Mouse (Mus musculus) hindbrain, embryonic 16.5 days (tissue): ENCODE data around the gene Aco2. TPM values are rescaled to one million over a fixed set of nuclear protein-coding genes. Genes with fewer than 3 reads are reported as not detected.

ENCODE experiments used
- ATAC-seq: fragments of 200-750 bp; cut with Nextera tagmentation; 2 replicates; pipeline ENCODE4 v1.8.0; 2017; ENCODE audit warnings: moderate TSS enrichment, moderate library complexity
- H3K27ac ChIP-seq: fragments of 300-500 bp; sonication (generic); 2 replicates; pipeline ENCODE4 v1.5.1; 2014; ENCODE audit warnings: low read depth, mild to moderate bottlenecking, control low read depth, low read length, moderate library complexity
- H3K27me3 ChIP-seq: fragments of 300-500 bp; sonication (generic); replicated peaks from 2 replicates; pipeline ENCODE4 v1.6.1; 2014; ENCODE audit warnings: low read length; ENCODE audit not compliant: control insufficient read depth, insufficient read depth
- H3K36me3 ChIP-seq: fragments of 300-500 bp; sonication (generic); 2 replicates; pipeline ENCODE4 v1.6.1; 2014; ENCODE audit warnings: mild to moderate bottlenecking, low read length, moderate library complexity, mixed read lengths; ENCODE audit not compliant: control insufficient read depth, insufficient read depth
- H3K4me1 ChIP-seq: fragments of 300-500 bp; sonication (generic); 2 replicates; pipeline ENCODE4 v1.6.1; 2014; ENCODE audit warnings: low read depth, low read length; ENCODE audit not compliant: control insufficient read depth, insufficient read depth
- H3K4me2 ChIP-seq: fragments of 300-500 bp; sonication (generic); 2 replicates; pipeline ENCODE4 v1.6.1; 2014; ENCODE audit warnings: mild to moderate bottlenecking, low read length, control low read depth, moderate library complexity
- H3K4me3 ChIP-seq: fragments of 300-500 bp; sonication (generic); 2 replicates; pipeline ENCODE4 v1.5.1; 2014; ENCODE audit warnings: mild to moderate bottlenecking, low read length, control low read depth, moderate library complexity
- H3K9ac ChIP-seq: fragments of 300-500 bp; sonication (generic); 2 replicates; pipeline ENCODE4 v1.6.1; 2014; ENCODE audit warnings: low read depth, mild to moderate bottlenecking, control low read depth, low read length, moderate library complexity
- H3K9me3 ChIP-seq: fragments of 300-500 bp; sonication (generic); 2 replicates; pipeline ENCODE4 v1.6.1; 2014; ENCODE audit warnings: mild to moderate bottlenecking, low read length, moderate library complexity; ENCODE audit not compliant: control insufficient read depth
- WGBS: fragments of 180-500 bp; shearing (Covaris S2); extraction: QIAGEN DNeasy Blood & Tissue Kit; methylation state at CpG from one replicate; pipeline ENCODE4 v1.1.7; 2014; 5-methylcytosine and 5-hydroxymethylcytosine counted together
- polyA plus RNA-seq: library from polyadenylated mRNA; unstranded; fragments of >200 nt; fragmentation: Nextera tagmentation; extraction: Ambion mirVana; gene quantifications from 2 replicates; pipeline ENCODE4 v1.2.1, GENCODE M21; 2015

Aco2 gene
- polyA plus RNA-seq, 1 experiment from 2014 or later, result 346 TPM

DNA sequence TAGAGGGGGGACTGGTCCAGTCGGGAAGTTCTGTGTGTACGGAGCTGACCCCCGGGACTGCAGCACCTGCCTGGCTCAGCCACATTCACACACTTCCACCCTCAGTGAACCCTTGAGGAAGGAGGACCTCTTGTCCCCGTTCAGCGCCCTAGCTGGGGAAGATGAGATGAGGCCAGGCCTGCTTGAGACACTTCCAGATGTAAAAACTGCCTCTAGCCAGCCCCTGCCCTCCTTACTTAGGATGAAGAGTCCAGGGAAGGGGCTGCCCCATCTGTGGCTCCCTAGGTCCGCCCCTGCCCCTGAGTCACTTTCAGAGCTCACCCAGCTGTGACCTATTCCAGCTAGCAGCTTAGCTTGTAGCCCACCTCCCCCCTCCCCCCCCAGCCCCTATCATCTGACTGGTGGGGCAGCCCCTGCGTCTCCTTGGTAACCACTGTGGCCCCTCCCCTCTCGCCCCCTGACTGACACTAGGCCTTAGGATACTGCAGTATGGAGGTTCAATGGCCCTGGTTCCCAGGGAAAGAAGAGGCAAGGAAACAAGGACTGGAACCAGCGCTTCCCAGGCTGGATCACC lies 71.2 kb downstream of the Aco2 start:
- no peak overlapping the region for H3K4me2 ChIP-seq
- 6% methylated on average over 9 of the region's 9 CpGs for WGBS
- H3K9ac ChIP-seq, result no peak overlapping the region
- H3K27ac ChIP-seq, result no peak overlapping the region
- H3K27me3 ChIP-seq, result no peaks in the 10 kb centered on the region
- peaks cover 16% of the 10 kb centered on the region for H3K4me1 ChIP-seq
- no peak overlapping the region for H3K4me3 ChIP-seq
- ATAC-seq, result no peak
- H3K36me3 ChIP-seq, result peaks cover 11% of the 10 kb centered on the region; the same call in 1 of the 2 replicates
- no peaks in the 10 kb centered on the region for H3K9me3 ChIP-seq

DNA sequence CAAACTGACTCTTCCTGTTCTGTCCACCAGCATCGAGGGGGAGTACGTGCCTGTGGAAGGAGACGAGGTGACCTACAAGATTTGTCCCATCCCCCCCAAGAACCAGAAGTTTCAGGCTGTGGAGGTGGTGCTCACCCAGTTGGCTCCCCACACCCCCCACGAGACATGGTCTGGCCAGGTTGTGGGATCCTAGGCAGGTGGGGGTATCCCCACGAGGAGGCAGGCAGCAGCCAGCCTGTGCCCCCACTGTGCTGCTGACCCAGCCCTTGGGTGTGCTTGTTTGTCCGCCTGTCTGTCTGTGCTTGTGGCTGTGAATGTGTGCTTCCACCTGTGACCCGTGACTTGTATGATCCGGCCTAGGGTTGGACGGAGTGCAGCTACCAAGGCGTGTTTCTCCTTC lies 77.0 kb downstream of the Aco2 start:
- no peak overlapping the region for H3K9ac ChIP-seq
- H3K27me3 ChIP-seq, result no peaks in the 10 kb centered on the region
- H3K4me1 ChIP-seq, result no peaks in the 10 kb centered on the region
- no peak for ATAC-seq
- H3K27ac ChIP-seq, result no peak overlapping the region
- H3K36me3 ChIP-seq, result peaks cover 19% of the 10 kb centered on the region; the same call in 1 of the 2 replicates
- H3K9me3 ChIP-seq, result no peaks in the 10 kb centered on the region
- no peak overlapping the region for H3K4me3 ChIP-seq
- WGBS, result 94% methylated on average over 10 of the region's 10 CpGs
- no peak overlapping the region for H3K4me2 ChIP-seq

DNA sequence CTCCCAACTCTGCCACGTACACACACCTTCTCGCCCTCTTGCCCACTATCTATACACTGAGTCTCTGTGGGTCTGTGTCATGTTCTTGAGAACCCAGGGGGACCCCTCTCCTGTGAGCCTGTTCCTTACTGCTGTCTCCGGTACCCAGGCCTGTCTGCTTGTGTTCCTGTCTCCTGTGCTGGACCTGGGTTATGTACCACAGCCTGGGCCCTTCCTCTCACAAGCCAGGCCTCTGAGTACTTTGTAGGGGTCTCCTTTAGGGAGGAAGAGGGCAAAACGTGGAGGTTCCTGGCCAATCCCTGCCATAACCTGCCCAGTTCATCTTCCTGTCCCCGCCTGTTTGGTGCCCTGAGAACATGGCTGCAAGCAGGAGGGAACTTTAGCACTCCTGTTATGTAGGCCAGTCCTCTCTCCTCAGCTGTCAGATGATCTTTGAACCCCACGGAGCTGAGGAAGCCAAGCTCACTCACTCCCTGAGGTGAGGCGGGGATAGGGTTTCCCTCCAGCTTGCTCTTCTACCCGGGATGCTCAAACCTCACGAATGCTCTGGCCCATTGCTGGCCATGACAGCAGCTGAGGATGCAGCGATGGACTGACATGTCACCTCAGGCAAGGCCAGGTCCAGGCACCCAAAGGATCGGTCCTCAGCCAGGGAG lies 77.5 kb downstream of the Aco2 start:
- Histone ChIP-seq H3K9me3 (no peaks in the 10 kb centered on the region), H3K4me3 (no peak overlapping the region), H3K27me3 (no peaks in the 10 kb centered on the region), H3K27ac (no peak overlapping the region), H3K4me1 (no peaks in the 10 kb centered on the region), H3K4me2 (no peak overlapping the region), H3K9ac (no peak overlapping the region), H3K36me3 (peaks cover 22% of the 10 kb centered on the region)
- WGBS, result 81% methylated on average over 11 of the region's 11 CpGs
- ATAC-seq, result no peak

DNA sequence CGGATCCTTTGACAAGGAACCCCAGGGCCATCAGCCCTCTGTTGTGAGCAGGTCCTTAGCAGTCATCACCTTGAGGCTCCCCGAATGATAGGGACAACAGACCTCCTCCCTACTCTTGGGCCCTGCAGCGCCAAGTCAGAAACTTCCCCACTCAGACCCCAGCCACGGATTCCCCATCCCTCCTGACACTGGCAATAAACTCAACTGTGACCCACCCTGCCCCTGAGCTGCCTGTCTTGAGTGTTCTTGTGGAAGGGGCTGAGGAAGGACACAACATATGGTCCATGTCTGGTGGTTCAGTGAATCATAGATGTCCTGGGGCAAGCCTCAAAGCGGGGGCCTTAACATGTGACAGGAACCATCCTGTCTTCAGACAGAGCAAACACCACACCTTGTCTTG lies 78.6 kb downstream of the Aco2 start:
- Histone ChIP-seq H3K27me3 (no peaks in the 10 kb centered on the region), H3K9me3 (no peaks in the 10 kb centered on the region), H3K4me1 (no peaks in the 10 kb centered on the region), H3K9ac (no peak overlapping the region), H3K4me2 (no peak overlapping the region), H3K36me3 (peaks cover 30% of the 10 kb centered on the region), H3K4me3 (no peak overlapping the region), H3K27ac (no peak overlapping the region)
- WGBS, result 90% methylated on average over 5 of the region's 5 CpGs
- ATAC-seq, result no peak

DNA sequence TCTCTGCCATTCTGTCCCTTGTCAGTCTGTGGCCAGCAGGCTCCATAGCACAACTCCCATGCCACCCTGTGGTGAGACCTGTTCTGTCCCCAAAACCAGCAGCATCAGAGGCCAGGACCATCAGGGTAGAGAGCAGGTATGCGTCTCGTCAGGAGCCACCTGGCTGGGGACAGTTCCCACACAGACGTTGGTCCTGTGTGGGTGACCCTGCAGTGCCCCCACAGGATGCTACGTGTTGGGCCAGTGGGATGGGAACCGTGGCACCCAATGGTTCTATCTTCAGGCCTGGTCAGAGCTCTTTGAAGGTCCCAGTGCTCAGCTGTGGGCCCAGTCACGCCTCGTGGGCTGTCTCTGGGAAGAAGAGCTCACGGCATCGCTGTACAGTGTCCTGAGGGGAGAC lies 79.0 kb downstream of the Aco2 start:
- peak; percentile 31; the same call in 1 of the 2 replicates for ATAC-seq
- Histone ChIP-seq H3K4me2 (no peak overlapping the region), H3K4me3 (no peak overlapping the region), H3K27ac (no peak overlapping the region), H3K9ac (no peak overlapping the region), H3K36me3 (peaks cover 30% of the 10 kb centered on the region), H3K9me3 (no peaks in the 10 kb centered on the region), H3K27me3 (no peaks in the 10 kb centered on the region), H3K4me1 (no peaks in the 10 kb centered on the region)
- 90% methylated on average over 9 of the region's 9 CpGs for WGBS

DNA sequence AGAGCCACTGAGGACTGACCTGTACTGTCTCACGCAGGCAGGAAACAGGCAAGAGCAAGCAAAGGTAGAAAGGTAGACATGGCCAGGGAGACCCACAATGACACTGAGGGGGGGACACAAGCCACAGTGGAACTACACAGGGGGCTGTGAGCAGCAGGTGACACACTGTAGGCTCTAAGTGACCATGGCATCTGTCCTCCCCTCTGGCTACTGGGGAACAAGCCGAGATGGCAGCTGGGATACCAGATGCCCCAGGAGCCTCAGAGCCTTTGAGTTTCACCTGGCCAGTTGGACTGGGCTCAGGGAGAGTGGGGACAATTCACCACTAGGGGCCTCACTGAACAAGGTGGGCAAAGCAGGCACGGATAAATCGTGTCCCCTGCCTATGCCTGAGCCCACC lies 80.2 kb downstream of the Aco2 start:
- no peak overlapping the region for H3K9ac ChIP-seq
- ATAC-seq, result no peak
- H3K4me3 ChIP-seq, result no peak overlapping the region
- H3K27me3 ChIP-seq, result no peaks in the 10 kb centered on the region
- no peaks in the 10 kb centered on the region for H3K9me3 ChIP-seq
- no peaks in the 10 kb centered on the region for H3K4me1 ChIP-seq
- peaks cover 23% of the 10 kb centered on the region for H3K36me3 ChIP-seq
- no peak overlapping the region for H3K27ac ChIP-seq
- H3K4me2 ChIP-seq, result no peak overlapping the region
- 81% methylated on average over 4 of the region's 4 CpGs for WGBS

DNA sequence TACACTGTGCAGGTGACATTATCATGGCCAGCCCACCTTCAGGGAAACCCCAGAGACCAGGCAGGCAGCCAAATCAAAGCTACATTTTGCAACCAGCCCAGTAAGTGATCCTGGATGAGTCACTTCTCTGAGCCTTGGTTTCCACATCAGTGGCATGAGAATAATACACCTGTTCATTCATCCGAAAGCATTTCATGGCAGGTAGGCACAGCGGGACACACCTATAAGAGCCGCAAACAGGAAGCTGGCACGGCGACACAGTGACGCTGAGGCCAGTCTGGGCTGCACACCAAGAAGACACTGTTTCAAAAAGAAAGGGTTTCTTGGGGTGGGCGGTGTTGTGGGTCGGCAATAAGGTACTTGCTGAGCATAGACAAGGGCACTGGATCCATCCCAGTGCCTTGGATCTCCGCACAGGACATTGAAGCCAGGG lies 82.1 kb downstream of the Aco2 start:
- Histone ChIP-seq H3K36me3 (peaks cover 18% of the 10 kb centered on the region), H3K9ac (no peak overlapping the region), H3K4me1 (0 out of 2 replicates have a peak, but pooled peaks cover 3% of the 10 kb centered on the region), H3K27ac (no peak overlapping the region), H3K27me3 (no peaks in the 10 kb centered on the region), H3K4me3 (no peak overlapping the region), H3K4me2 (no peak overlapping the region), H3K9me3 (no peaks in the 10 kb centered on the region)
- no peak for ATAC-seq
- 96% methylated on average over 9 of the region's 9 CpGs for WGBS

DNA sequence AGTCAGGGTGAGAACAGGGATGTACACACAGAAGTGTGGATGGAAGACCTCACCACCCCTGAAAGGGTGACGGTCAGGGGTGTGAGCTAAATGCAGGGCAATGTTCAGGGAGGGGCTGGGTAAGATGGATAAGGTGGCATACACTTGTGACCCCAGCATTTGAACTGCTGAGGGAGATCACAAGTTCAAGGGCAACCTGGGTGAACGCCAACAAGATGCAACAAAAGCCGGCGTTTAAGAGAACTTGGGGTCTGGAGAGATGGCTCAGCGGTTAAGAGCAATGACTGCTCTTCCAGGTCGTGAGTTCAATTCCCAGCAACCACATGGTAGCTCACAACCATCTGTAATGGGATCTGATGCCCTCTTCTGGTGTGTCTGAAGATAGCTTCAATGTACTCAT lies 82.6 kb downstream of the Aco2 start:
- no peak overlapping the region for H3K27ac ChIP-seq
- no peak overlapping the region for H3K9ac ChIP-seq
- H3K36me3 ChIP-seq, result peaks cover 15% of the 10 kb centered on the region
- no peaks in the 10 kb centered on the region for H3K27me3 ChIP-seq
- H3K4me3 ChIP-seq, result no peak overlapping the region
- 92% methylated on average over 6 of the region's 6 CpGs for WGBS
- H3K9me3 ChIP-seq, result no peaks in the 10 kb centered on the region
- no peak for ATAC-seq
- H3K4me1 ChIP-seq, result peaks cover 6% of the 10 kb centered on the region; the same call in 1 of the 2 replicates
- no peak overlapping the region for H3K4me2 ChIP-seq

DNA sequence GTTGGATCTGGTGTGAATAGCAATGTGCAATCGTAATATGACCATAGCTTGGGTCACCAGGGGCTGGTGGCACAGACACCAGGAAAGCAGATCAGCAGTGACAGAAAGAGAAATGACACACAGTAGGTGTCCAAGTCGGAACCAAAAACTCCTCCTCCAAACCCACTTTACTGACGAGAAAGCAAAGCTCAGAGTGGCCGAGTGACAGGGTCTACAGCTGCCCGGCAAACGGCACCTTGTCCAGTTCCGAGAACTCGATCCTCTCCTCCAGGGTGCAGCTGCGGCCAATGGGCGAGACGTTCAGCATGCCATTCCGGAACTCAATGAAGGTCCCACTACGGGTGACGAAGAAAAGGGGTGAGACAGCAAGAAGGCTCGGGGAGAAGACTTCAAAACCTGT lies 83.3 kb downstream of the Aco2 start:
- WGBS, result 95% methylated on average over 15 of the region's 15 CpGs
- no peak overlapping the region for H3K4me3 ChIP-seq

More for the DNA sequence above, 83.3 kb downstream of the Aco2 start:
- no peak overlapping the region for H3K4me2 ChIP-seq
- no peak overlapping the region for H3K9ac ChIP-seq
- H3K27ac ChIP-seq, result no peak overlapping the region
- H3K4me1 ChIP-seq, result peaks cover 6% of the 10 kb centered on the region; the same call in 1 of the 2 replicates
- H3K27me3 ChIP-seq, result no peaks in the 10 kb centered on the region
- no peaks in the 10 kb centered on the region for H3K9me3 ChIP-seq
- no peak for ATAC-seq
- H3K36me3 ChIP-seq, result peaks cover 15% of the 10 kb centered on the region
